Mouse (Mus musculus): Measurements from ENCODE around the gene St7l.

DNA sequence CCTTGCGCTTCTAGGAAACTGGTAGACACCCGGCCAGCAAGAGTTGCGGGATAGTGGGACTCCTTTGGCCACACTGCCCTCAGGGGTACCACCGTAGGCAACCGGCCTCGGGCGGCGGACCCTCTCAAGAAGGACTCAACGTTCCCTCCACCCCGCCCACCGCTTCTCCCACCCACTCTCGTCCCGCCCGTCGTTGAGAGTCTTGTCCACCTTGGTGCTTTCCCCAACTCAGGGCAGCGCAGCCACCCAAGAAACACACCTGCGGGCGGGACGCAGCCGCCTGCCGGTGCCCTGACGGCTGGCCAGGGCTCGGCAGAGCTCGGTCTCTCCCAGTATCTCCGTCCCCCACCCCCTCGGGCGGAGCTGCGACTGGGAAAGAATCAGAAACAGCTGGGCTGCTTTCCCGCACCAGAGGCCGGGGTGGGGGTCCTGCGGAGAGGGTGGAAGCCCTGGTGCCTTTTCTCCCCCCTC lies 98.4 kb downstream of the St7l start:
- TF ChIP-seq POLR2A (IDR thresholded peaks at IDR 0.05; ENCODE audit: borderline replicate concordance, insufficient read depth, low read length) = no peak
- no peak for TF ChIP-seq CTCF (IDR thresholded peaks at IDR 0.05; ENCODE audit: borderline replicate concordance, insufficient read depth, low read depth, low read length)

Measured in cerebellum, adult 2 months (tissue).